Mouse (Mus musculus) retina, postnatal 1 day (tissue): ENCODE measurements around the gene Smad3.
A peak's percentile ranks its signal among the peaks of the same experiment; 100 is the strongest.

Source experiments
- DNase-seq: peaks from one replicate; pipeline ENCODE4 v3.0.0-alpha.2; 2012

Gene Smad3

DNA sequence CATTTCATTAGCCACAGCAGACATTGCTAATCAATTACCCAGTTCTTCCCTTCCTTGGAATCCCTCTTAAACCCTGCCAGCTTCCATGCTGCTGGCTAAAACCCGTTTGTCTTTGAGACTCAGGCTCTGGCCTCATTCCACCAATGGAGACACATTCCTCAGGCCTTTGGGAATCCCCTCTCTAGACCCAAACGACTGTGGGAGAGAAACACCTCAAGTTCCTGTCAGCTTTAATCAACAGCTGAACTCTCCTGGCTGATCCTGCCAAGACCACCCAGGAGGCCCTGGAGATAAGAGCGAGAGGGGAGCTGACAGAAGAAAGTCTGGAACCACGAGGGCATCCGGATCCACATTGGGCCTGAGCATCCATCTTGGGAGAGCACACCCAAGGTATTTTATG lies 13.9 kb upstream of the Smad3 start:
- DNase-seq = peak; percentile 53

DNA sequence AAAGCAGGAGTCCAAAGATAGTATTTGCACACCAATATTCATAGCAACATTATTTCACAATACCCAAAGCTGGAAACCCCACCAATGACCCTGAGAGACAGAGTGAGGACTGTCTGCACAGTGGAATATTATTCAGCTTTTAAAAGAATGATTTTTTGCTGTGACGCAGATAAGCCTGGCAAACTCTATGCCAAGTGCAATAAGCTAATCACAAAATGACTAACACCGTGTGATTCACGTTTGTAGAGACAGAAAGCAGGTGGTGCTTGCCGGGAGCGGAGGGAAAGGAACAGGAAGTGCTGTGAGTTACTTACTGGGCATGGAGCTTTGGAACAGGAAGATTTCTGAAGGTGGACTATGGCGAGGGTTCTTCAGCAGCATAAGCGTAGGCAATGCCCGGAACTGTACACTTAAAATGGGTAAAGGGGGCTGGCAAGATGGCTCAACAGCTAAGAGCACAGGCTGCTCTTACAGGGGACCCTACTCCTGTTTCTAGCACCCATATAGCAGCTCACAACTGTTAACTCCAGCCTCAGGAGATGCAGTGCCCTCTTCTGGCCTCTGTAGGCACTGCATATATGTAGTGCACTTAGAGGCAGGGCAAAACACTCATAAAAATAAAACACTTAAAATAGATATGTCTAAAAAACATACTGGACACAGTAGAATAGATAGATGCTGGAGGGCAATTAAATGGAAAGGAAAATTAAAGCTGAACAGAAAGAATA lies 3.7 kb upstream of the Smad3 start:
- no peak for DNase-seq

DNA sequence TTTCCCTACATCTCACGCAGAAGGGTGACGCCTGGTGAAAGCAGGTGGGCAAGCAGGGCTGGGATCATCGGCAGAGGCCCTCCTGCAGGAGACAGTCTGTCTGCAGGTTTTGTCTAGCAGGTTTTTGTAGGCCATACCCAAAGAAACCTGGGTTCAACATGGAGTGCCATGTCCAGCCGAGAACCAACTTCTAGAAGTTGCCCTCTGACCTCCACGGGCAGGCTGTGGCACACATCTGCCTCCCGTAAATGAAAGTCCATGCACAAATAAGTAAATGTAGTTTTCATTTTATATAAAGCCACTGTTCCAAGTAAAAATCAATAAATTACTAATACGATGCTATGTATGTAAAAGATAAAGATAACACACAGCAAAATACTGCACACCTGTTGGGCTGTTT lies 3.0 kb upstream of the Smad3 start:
- no peak for DNase-seq

DNA sequence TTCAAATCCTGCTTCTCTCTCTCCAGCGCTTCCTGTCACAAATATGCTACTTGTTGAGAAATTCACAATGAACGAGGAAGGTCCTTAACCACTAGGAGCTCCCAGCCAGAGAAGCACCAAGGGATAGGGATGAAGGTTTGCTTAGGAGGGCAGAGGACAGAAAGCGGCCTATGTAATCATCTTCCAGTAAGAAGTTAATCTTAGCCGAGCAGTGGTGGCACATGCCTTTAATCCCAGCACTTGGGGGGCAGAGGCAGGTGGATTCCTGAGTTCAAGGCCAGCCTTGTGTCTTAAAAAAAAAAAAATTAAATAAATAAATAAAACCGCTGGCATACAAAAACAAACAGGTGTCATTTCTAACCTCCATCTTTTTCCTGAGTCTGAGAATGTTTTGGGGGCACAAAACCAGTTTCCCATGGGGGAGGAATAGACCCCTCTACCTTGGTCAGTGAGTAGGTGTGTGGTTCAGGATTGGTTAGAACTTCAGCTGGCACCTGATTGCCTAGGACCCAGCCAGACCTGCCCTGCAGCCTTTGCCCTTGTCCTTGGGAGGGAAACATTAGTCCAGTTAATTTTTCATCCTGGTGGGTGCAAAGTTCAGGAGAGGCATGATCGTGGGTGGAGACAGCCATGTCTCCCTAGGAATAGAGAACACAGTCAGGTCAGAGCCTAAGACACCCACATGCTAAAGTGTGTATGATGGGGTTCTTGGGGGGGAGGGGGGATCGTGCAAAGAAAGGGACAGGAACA lies 2.4 kb upstream of the Smad3 start:
- DNase-seq = no peak

DNA sequence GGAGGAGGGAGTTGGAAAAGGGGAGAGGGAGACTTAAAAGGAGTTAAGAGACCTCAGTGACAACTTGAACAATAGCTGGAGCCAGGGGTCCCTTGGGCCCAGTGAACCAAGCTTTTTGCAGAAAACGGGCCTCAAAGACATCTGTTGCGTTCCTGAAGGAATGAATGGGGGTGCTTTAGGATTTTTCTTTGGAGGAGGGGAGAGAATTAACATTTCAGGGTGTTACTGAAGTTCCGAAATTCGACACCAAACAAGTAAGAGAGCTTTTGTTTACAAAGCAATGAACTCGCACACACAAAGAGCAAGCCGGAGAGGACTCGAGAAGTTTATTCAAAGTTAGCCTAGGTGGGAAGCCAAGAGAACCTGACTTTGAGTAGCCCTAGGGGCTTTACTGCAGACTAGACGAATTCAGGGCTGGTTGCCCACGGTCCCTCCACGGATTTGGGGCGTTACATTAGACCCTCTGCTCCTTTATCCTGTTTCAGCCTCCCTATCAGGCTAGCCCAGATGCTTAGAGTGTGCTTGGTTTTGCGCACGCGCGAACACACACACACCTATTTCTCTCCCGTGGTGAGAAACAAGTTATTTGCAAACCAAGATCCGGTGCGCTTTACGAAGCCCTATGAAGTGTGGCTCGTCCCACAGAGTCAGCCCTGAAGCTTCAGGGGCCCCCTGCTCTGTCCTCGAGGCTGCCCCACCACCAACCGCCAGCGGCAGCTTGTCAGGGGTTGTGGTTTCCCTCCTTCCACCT lies 1.0 kb upstream of the Smad3 start:
- peak; percentile 51 for DNase-seq

DNA sequence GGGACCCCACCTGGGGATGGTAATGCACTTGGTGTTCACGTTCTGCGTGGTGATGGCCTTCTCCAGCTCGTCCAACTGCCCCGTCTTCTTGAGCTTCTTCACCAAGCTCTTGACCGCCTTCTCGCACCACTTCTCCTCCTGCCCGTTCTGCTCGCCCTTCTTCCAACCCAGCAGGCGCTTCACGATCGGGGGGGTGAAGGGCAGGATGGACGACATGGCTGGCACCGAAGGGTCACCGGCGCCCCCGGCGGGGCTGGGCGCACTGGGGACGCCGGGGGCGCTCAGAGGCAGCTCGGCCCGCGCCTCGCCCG lies 377 bp downstream of the Smad3 start:
- DNase-seq = no peak

DNA sequence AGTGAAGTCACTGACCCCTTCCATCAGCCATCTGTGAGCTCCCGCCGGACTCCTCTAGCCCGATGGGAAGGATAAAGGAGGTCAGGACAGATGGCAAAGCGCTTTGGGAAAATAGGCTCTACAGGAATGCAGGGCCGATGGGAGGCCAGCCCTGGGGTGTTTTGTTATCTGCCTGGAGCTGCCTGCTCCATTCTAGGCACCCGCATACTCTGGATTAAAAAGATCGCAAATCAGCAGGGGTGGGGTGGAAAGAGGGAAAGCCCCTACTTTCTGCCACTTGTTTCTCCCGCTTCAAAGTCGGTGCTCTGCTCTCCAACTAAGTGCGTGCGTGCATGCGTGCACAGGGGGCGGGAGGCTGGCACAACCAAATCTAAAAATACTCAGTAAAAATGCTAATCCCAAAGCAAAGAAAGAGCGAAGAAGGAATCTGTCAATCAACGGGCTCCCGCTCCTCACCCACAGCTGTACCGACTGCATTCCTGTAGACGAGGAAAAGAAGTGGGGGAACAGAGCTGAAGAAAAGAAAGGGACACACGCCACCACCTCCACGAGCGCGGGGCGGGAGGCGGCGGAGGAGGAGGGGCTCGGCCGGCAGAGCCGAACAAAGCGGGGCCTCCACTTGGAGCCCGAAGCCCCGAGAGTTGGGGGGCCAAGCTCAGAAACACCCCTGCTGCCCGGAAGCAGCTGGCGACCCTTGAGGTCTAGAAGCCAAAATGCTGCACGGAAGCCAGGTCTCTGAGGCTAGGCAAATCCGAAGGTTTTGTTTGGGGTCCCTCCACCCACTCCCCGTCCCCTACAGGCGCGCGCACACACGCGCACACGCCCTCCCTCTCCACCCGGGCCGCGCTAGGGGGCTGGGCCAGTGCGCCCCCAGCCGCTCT lies 973 bp downstream of the Smad3 start:
- DNase-seq = peak; percentile 82

DNA sequence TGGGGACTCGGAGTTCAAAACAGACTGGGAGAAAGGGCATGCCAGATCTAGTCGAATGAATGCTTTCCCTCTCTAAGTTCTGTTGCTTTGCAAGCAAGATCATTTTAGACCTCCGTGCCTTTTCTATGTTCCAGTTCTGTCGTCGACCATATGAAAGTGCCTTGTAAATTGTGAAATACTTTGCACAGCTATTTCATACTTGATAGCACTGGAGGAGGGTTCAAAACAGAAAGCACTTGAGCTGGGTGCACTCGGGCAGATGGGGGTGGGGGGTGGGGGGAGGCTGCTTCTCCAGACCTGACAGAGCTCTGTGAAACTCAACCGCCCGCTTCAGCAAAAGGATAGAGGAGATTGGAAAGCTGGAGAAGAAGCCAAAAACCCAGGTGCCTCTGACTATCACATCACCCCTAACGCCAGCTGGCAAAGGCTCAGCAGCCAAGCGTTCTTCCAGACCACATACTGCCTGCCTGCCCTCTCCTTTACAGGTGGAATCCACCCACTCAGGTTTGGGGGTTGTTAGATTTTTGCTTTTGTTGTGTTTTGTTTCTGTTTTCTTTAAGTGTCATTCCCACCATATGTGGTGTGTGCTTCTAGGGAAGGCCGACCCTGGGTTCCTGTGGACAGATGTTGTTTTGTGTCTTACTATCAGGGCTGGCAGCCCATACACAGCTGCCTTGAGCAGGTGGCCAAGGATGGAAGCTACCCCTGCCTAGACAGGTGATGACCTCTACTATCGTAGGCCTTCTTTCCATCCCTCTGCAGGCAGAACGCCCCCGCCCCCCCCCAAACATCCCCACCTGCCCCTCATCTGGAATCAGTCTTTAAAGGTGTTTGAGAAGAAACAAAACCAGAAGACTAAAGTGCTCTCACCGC lies 1.9 kb downstream of the Smad3 start:
- no peak for DNase-seq

DNA sequence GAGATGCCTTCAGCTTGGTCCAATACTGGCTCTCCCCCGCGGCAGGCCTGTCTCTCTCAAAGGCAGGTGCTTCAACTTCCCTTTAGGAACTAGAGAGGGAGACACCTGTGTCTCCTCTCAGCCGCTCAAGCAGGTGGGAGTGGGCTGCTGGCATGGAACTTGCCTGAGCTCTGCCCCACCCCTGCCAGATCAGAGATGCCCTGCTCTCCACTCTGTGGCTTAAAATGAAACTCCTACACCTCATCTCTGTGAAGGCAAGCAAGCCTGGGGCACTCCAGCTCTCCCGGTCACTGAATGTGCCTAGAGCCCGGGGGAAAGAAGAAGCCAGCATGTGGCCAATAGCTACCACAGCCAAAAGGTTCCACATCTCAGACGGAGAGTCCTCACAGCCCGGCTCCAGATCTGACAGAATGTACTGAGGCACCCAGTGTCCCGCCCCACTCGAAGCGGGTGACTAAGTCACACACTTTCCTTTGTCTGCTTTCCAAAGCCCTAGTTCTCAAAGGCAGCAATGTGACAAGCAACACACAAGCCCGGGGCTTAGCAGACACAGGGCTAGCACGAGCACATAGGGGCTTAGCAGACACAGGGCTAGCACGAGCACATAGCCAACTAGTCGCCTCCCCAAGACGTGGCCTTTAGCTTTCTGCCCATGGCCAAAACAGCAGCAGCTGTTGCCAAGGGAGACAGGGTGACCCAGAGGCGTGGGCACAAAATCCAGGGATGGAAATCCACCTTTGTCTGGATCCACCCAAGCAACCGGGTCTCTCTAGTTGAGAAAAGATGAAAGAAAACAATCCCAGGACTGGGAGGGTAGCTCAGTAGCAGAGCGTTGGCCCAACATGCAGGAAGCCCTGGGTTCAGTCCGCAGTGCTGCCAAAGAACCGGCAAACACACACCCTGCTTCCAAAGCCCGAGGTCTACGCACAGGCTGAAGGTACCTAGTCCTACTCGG lies 3.0 kb downstream of the Smad3 start:
- peak; percentile 56 for DNase-seq

DNA sequence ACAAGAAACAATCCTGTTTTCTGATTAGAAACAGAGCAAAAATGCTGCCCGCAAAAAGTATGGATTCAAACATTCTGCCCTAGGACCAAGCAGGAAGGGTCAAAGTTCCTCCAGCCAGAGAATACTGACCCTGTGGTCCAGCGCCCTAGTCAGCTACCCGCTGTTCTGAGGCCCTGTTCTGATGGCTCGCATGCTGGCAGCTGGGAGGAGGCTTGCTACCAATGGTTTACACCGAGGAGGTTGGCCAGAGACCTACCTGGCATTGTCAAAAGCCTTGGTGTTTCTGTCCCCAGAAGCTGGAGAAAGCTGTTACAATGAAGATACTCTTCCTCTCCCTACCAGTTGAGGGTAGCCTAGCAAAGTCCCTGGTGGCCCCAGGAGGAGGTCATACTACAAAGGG lies 3.8 kb downstream of the Smad3 start:
- no peak for DNase-seq

DNA sequence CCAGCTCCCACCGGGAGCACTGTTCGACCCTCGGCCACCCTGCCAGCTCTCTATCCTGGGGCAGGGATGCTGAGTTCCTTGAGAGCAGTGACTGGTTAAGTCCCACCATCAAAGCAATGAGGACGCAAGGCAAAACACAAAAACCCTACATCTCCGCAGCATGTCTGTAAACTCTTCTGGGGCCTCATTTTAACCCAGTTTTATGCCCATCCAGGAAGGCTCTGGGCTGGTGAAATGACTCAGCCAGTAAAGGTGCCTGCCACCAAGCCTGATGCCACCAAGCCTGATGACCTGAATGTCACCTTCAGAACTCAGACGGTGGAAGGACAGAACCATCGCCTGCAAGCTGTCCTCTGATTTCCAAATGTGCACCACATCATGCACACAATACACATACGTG lies 4.4 kb downstream of the Smad3 start:
- no peak for DNase-seq

DNA sequence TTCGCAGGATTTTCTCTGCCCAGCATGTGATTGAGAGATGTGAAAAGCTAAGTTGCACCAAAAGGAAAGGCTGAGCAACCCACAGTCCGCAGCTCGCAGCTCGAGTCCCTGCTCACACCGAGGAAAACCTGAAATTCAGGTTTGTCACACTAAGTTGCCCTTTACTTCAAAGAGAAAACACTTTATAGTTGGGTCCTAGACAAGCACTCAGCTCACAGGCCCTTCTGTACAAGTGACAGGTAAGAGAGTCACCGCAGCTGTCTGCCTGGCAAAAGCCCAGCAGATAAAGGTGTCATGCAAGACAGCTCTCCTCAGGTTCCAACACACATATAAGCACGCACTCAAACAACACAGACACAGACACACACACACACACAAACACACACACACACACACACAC lies 5.2 kb downstream of the Smad3 start:
- DNase-seq = no peak

DNA sequence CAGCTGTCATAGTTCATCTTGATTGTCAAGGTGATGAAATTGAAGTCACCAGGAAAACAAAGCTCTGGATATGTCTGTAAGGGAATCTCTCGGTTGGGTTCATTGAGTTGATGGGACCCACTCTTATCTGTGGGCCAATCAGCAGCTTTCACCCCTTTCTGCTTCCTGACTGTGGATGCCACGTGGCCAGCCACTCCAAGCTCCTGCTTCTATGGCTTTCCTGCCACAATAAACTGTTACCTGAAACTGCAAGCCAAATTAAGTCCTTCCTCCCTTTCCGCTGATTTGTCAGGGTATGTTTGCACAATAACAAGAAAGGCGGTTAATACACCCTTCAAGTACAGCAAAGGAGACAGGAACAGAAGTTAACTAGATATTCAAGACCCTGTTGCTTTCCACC lies 6.5 kb downstream of the Smad3 start:
- DNase-seq = no peak

DNA sequence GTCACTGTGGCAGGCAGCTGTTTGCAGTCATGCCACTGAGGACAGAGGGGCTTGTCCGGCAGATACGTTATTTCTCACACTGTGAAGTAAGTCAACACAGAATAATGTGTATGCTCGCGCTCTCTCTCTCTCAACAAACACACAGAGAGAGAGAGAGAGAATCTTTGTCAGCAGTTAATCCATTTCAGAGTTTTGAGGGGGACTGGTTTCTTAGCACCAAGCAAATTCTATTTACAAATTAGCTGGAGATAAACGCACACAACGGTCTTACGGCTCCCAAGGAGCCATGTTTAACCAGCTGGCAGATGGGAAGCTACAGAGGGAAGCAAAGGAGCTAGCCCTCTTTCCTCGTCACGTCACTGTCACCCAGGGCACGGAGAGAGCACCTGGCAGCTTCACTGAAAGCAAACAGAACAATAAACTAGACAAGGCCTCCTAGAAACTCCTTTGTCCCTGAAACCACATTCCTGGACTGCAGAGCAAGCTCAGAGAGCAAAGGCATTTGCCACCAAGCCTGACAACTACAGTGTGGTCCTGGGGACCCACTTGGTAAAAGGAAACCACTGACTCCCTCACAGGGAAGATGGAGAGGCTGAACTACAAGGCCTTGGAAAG lies 7.3 kb downstream of the Smad3 start:
- peak; percentile 51 for DNase-seq

DNA sequence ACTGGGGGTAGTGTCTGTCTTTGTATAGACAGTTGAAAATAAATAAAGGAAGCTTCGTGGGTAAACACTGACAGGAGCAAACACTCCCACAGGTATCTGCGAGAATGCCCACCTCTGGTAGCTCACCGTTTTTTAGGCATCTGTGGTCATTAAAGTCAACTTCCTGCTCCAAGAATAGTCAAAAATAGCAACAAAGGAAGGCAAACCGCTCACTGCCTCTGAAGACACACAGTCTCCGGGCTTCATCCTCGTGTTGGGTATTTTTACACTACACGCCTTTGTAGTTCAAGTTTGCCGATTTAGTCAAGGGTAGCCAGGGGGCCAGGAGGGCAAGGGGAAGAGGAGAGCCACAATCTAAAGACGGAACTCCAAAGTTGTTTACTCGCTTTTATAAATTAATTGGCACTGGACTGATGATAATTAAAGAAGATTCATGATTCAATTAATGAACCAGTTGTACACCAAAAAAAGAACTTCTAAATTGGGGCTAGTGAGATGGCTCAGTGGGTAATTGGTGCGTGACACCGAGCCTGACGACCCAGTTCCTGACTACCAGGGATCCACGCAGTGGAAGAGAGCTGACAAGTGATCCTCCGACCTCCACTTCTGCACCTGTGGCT lies 8.4 kb downstream of the Smad3 start:
- peak; percentile 83 for DNase-seq

DNA sequence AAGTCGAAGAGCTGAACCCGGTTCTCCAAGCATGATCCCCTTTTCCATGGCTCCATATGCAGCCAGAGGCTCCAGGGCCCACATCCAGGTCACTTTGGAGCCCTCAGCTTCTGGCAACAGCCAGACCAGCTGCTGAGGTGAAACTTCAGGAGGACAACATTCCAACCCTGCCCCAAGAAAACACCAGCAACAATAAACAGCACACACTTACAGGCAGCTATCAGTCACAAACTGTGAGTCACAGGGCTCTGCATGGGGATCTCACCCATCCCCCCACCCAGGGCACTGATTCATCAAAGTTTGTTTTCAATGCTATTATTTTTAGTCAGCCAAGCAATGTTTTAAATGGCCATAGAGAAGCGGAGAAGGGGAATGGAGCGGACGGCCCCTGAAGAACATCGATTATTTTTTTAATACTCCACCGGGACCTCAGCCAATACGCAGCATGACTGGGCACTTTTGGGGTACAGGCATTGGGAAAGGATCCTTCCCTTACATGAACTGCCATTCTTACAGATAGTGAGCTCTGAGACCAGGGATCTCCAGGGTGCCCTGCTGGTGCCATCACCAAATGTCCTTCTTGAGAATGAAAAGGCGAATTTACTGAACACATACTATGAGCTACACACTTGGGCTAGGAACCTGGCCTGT lies 10.0 kb downstream of the Smad3 start:
- no peak for DNase-seq

DNA sequence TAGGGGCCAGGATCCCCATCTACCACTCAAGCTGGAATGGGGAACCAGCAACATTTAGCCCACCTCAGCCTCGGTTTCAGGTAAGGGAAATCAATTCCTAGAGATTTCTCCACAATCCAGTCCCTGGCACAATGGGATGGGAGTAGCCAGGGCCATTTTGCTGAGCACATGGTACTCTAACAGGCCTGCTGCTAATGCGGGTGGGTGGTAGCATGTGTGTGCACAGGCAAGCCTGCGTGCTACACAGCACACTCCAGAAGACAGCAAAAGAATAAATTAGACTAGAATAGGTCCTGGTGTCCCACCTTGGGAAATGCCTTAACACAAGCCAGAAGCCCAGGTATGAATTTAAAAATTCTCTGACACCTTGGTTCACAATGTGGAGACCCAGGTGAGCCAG lies 10.8 kb downstream of the Smad3 start:
- DNase-seq = no peak

DNA sequence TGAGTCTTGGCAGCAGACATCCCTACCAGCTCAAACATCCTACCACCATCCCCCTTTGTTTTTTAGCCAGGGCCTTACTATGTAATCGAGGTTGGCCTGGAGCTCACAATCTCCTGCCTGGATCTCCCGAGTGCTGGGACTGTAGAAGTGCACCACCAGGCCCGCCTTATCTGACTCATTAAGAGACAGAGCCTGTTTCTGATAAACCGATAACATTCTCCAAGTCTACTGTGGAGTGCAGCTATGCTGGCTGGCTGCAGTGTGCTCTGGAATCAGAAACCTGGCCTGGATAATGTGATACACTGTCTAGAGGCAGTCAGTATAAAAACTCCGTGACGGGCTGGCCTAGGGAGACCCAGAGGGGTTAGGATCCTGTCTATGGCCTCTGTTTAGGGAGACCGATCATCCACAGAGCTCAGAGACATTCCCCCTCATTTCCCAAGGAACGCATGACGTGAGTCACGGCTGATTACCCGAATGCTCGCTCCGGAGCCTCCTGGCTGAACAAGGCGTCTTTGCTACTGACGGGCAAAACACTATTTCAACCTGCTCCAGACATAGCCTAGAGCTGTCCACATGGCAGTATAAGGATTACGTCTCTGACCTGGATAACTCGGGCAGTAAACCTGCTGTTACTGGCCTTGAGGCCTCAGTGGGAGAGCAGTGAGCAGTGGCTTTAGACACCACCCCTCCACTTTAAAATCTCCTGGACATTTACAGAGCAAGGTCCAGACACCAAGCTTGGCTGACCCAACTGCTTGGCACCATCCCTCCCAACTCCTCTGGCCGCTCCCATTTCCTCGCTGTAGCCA lies 11.8 kb downstream of the Smad3 start:
- peak; percentile 72 for DNase-seq
